Mouse (Mus musculus) liver, embryonic 14.5 days (tissue): Measurements from ENCODE around the gene 1190007I07Rik.
"Not testable (repeated sequence)": the region's sequence is repeated elsewhere in the genome, so short reads cannot be mapped to it uniquely, and the experiment has no call there.

Source experiments
- CTCF ChIP-seq: IDR thresholded peaks from 2 replicates; pipeline ENCODE4 v1.5.1; 2016; ENCODE audit warnings: antibody characterized with exemption, low read depth, control low read depth
- EP300 ChIP-seq: IDR thresholded peaks from 2 replicates; pipeline ENCODE4 v1.6.1; 2016; ENCODE audit warnings: antibody characterized with exemption, low read depth

DNA sequence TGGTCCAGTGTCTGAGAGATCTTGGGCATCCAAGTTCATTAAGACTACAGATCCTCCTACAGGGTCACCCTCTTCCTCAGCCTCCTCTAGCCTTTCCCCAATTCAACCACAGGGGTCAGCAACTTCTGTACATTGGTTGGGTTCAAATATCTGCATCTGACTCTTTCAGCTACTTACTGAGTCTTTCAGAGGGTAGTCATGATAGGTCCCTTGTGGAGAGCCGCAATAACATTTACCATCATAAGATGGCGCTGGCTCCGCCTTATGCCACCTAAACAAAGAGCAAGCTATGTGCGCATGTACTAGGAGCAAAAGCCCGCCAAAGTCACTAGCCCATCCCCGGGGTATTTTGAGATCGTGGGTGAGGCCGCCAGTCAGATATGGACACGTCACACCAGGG, 33.4 kb downstream of the 1190007I07Rik start:
- TF ChIP-seq CTCF, EP300: not testable (repeated sequence)
